Mouse (Mus musculus): Measurements from ENCODE around the gene Gm20737.
"Not testable (repeated sequence)": the region's sequence is repeated elsewhere in the genome, so short reads cannot be mapped to it uniquely, and the experiment has no call there.

The Gm20737 gene

GRCm38 (mm10) chrY:10535942-10536341 lies at the start of gene Gm20737:
Gm20737 (minus strand) TSS chrY:10536042.
- DNase-seq (ENCODE audit: low spot score): not testable (repeated sequence)

GRCm38 (mm10) chrY:10553153-10553552 lies 17.3 kb upstream of the Gm20737 start, which contains the start of gene Gm21775:
Gm21775 (plus strand) TSS chrY:10553453.
- not testable (repeated sequence) for DNase-seq (ENCODE audit: low spot score)

Data from testis, postnatal 14 days (tissue).